Mouse (Mus musculus) olfactory bulb, adult 2 months (tissue): ENCODE results near the gene Ankrd12.
A peak's percentile ranks its signal among the peaks of the same experiment; 100 is the strongest.

Experiments
- CTCF ChIP-seq: fragments of 200-500 bp; IDR thresholded peaks from 2 replicates; pipeline ENCODE4 v1.5.1; 2012; ENCODE audit warnings: low read depth, mild to moderate bottlenecking, low read length, moderate library complexity; ENCODE audit not compliant: insufficient read depth
- POLR2A ChIP-seq: fragments of 200-500 bp; IDR thresholded peaks from 2 replicates; pipeline ENCODE4 v1.6.1; 2012; ENCODE audit warnings: mild to moderate bottlenecking, low read depth, low read length, moderate library complexity; ENCODE audit not compliant: insufficient read depth

- no peak for TF ChIP-seq CTCF
- TF ChIP-seq POLR2A, result peak; percentile 67
Measured at GRCm38 (mm10) chr17:66076934-66077333, at the start of gene Ankrd12.
